Comparison of ENCODE assay signal across 9 mouse cellular contexts in genomic region chr11:7423276-7424081, GRCm38 (mm10).
A peak's percentile ranks its signal among the peaks of the same experiment; 100 is the strongest.
DNase-seq lines count a peak whose midpoint lies in the region; ATAC-seq and TF ChIP-seq lines count a peak whose summit lies in the region.
"Had no signal": no experiment of that assay in that cellular context is flagged by ENCODE, and none has a peak within 500 bp of the region (broad histone marks: within the 10 kb centered on the region; RNA-seq: fewer than 3 reads in every experiment).

No protein-coding gene starts in this region.

- intact Hi-C loops in left cerebral cortex, adult 2 months (cut with DNase I), result no loop called here

- H3K27me3 ChIP-seq in forebrain, embryonic 15.5 days, result no peaks in the 10 kb centered on the region
- H3K27me3 ChIP-seq in intestine, embryonic 14.5 days (replicated peaks; ENCODE audit: control insufficient read depth, insufficient read depth, low read length), result no peaks in the 10 kb centered on the region
- H3K27me3 ChIP-seq in midbrain, embryonic 13.5 days, result no peaks in the 10 kb centered on the region

- H3K4me1 ChIP-seq in forebrain, embryonic 15.5 days, result 0 out of 2 replicates have a peak, but pooled peaks cover 3% of the 10 kb centered on the region
- H3K4me1 ChIP-seq in intestine, embryonic 14.5 days (replicated peaks; ENCODE audit: control insufficient read depth, insufficient read depth, low read length), result no peaks in the 10 kb centered on the region
- H3K4me1 ChIP-seq in midbrain, embryonic 13.5 days (replicated peaks), result peaks cover 6% of the 10 kb centered on the region

- H3K9ac ChIP-seq in forebrain, embryonic 15.5 days (replicated peaks), result no peak overlapping the region
- no peak overlapping the region for H3K9ac ChIP-seq in intestine, embryonic 14.5 days (ENCODE audit: low read length)
- H3K9ac ChIP-seq in midbrain, embryonic 13.5 days (replicated peaks), result no peak overlapping the region

- WGBS in forebrain, embryonic 15.5 days, result 4% methylated on average over 13 of the region's 13 CpGs
- 17% methylated on average over 13 of the region's 13 CpGs for WGBS in intestine, embryonic 14.5 days
- 5% methylated on average over 13 of the region's 13 CpGs for WGBS in midbrain, embryonic 13.5 days

- DNase-seq in urinary bladder, adult 18-20 months (ENCODE audit: low spot score in 2 of 2), result peak; percentile 11 to 18
- DNase-seq in urinary bladder, postnatal 4 days (ENCODE audit: low spot score in 2 of 2), result no peak
- DNase-seq in intestine, embryonic 14.5 days (ENCODE audit: low spot score), result no peak
- no peak for DNase-seq in right cerebral cortex, postnatal 25 days
- no peak for DNase-seq in left cerebral cortex, adult 9 months (ENCODE audit: low spot score in 2 of 2)
- DNase-seq in left cerebral cortex, adult 2 months (ENCODE audit: extremely low spot score in 1 of 2, low spot score in 2 of 2), result no peak

- no peak overlapping the region for H3K4me2 ChIP-seq in forebrain, embryonic 15.5 days (replicated peaks)
- no peak overlapping the region for H3K4me2 ChIP-seq in intestine, embryonic 14.5 days (ENCODE audit: low read length)
- no peak overlapping the region for H3K4me2 ChIP-seq in midbrain, embryonic 13.5 days (replicated peaks)

- ATAC-seq in forebrain, embryonic 15.5 days (replicated peaks), result peak; percentile 53; the same call in 1 of the 2 replicates
- ATAC-seq in intestine, embryonic 14.5 days (replicated peaks; ENCODE audit: low FRiP score, low TSS enrichment, low read depth), result peak; percentile 84
- ATAC-seq in midbrain, embryonic 13.5 days, result peak; percentile 72

- TF ChIP-seq CTCF in left cerebral cortex, adult 2 months (IDR thresholded peaks at IDR 0.05), result no peak

- no peak overlapping the region for H3K27ac ChIP-seq in forebrain, embryonic 15.5 days (replicated peaks)
- no peak overlapping the region for H3K27ac ChIP-seq in intestine, embryonic 14.5 days (ENCODE audit: low read depth)
- no peak overlapping the region for H3K27ac ChIP-seq in midbrain, embryonic 13.5 days
- no peak overlapping the region for H3K27ac ChIP-seq in left cerebral cortex, adult 2 months
- H3K27ac ChIP-seq: macrophage had no signal

- no peak overlapping the region for H3K4me3 ChIP-seq in forebrain, embryonic 15.5 days
- no peak overlapping the region for H3K4me3 ChIP-seq in intestine, embryonic 14.5 days (ENCODE audit: low read depth, low read length)
- no peak overlapping the region for H3K4me3 ChIP-seq in midbrain, embryonic 13.5 days (replicated peaks)
- H3K4me3 ChIP-seq in left cerebral cortex, adult 2 months, result no peak overlapping the region

- H3K36me3 ChIP-seq in forebrain, embryonic 15.5 days, result no peaks in the 10 kb centered on the region
- H3K36me3 ChIP-seq in intestine, embryonic 14.5 days (ENCODE audit: control insufficient read depth, insufficient read depth, low read length), result no peaks in the 10 kb centered on the region
- H3K36me3 ChIP-seq in midbrain, embryonic 13.5 days, result no peaks in the 10 kb centered on the region

- no peaks in the 10 kb centered on the region for H3K9me3 ChIP-seq in forebrain, embryonic 15.5 days
- no peaks in the 10 kb centered on the region for H3K9me3 ChIP-seq in intestine, embryonic 14.5 days (ENCODE audit: control insufficient read depth, low read length)
- H3K9me3 ChIP-seq in midbrain, embryonic 13.5 days, result no peaks in the 10 kb centered on the region

Comparison
In these comparisons a context has a peak if more than half of its experiments do, and no peak if none do; other contexts are left out.
1. DNase-seq: peak in urinary bladder, adult 18-20 months (2 of 2); none in urinary bladder, postnatal 4 days (0 of 2), intestine, embryonic 14.5 days (single experiment), right cerebral cortex, postnatal 25 days (single experiment), left cerebral cortex, adult 9 months (0 of 2) and left cerebral cortex, adult 2 months (0 of 2).
2. Peak in every context shown above with its lines, with median percentiles within 50 percentile points of each other: ATAC-seq.